Mouse (Mus musculus): Measurements from ENCODE around the gene Gcnt2. TPM values are rescaled to one million over a fixed set of nuclear protein-coding genes. Genes with fewer than 3 reads are reported as not detected.

The Gcnt2 gene
- polyA plus RNA-seq, 1 experiment from 2014 or later = 3.6 TPM

- Histone ChIP-seq H3K36me3 (replicated peaks; ENCODE audit: control insufficient read depth, insufficient read depth, low read depth, low read length) (no peaks in the 10 kb centered on the region), H3K4me3 (ENCODE audit: low read depth, low read length) (no peak overlapping the region)
- WGBS = 81% methylated on average over 4 of the region's 4 CpGs
Observed at GRCm38 (mm10) chr13:40877589-40877988, 18.0 kb downstream of the Gcnt2 start.

GRCm38 (mm10) chr13:40880557-40880956, 21.0 kb downstream of the Gcnt2 start:
- H3K36me3 ChIP-seq (replicated peaks; ENCODE audit: control insufficient read depth, insufficient read depth, low read depth, low read length) = no peaks in the 10 kb centered on the region

More at GRCm38 (mm10) chr13:40877589-40877988, 18.0 kb downstream of the Gcnt2 start:
- Histone ChIP-seq H3K4me1 (ENCODE audit: control insufficient read depth, insufficient read depth, low read length) (no peaks in the 10 kb centered on the region), H3K4me2 (ENCODE audit: low read depth, low read length) (no peak overlapping the region), H3K9me3 (replicated peaks; ENCODE audit: control insufficient read depth, low read length) (no peaks in the 10 kb centered on the region), H3K27me3 (ENCODE audit: control insufficient read depth, insufficient read depth, low read length) (no peaks in the 10 kb centered on the region), H3K27ac (replicated peaks; ENCODE audit: low read depth, low read length) (no peak overlapping the region), H3K9ac (replicated peaks; ENCODE audit: low read length) (no peak overlapping the region)
- DNase-seq (ENCODE audit: low spot score) (no peak), ATAC-seq (replicated peaks; ENCODE audit: insufficient number of reproducible peaks, low FRiP score, low TSS enrichment, low read depth) (no peak)

GRCm38 (mm10) chr13:40882606-40883005, 23.1 kb downstream of the Gcnt2 start:
- no peaks in the 10 kb centered on the region for H3K36me3 ChIP-seq (replicated peaks; ENCODE audit: control insufficient read depth, insufficient read depth, low read depth, low read length)
- WGBS = 72% methylated on average over 5 of the region's 5 CpGs
- no peaks in the 10 kb centered on the region for H3K9me3 ChIP-seq (replicated peaks; ENCODE audit: control insufficient read depth, low read length)
- H3K9ac ChIP-seq (replicated peaks; ENCODE audit: low read length) = no peak overlapping the region
- no peak overlapping the region for H3K4me2 ChIP-seq (ENCODE audit: low read depth, low read length)
- H3K4me1 ChIP-seq (ENCODE audit: control insufficient read depth, insufficient read depth, low read length) = no peaks in the 10 kb centered on the region
- no peaks in the 10 kb centered on the region for H3K27me3 ChIP-seq (ENCODE audit: control insufficient read depth, insufficient read depth, low read length)
- H3K27ac ChIP-seq (replicated peaks; ENCODE audit: low read depth, low read length) = no peak overlapping the region
- no peak for ATAC-seq (replicated peaks; ENCODE audit: insufficient number of reproducible peaks, low FRiP score, low TSS enrichment, low read depth)
- no peak for DNase-seq (ENCODE audit: low spot score)
- no peak overlapping the region for H3K4me3 ChIP-seq (ENCODE audit: low read depth, low read length)

More at GRCm38 (mm10) chr13:40880557-40880956, 21.0 kb downstream of the Gcnt2 start:
- Histone ChIP-seq H3K4me1 (ENCODE audit: control insufficient read depth, insufficient read depth, low read length) (no peaks in the 10 kb centered on the region), H3K9ac (replicated peaks; ENCODE audit: low read length) (no peak overlapping the region), H3K9me3 (replicated peaks; ENCODE audit: control insufficient read depth, low read length) (no peaks in the 10 kb centered on the region), H3K4me3 (ENCODE audit: low read depth, low read length) (no peak overlapping the region), H3K27ac (replicated peaks; ENCODE audit: low read depth, low read length) (no peak overlapping the region), H3K27me3 (ENCODE audit: control insufficient read depth, insufficient read depth, low read length) (no peaks in the 10 kb centered on the region), H3K4me2 (ENCODE audit: low read depth, low read length) (no peak overlapping the region)
- ATAC-seq (replicated peaks; ENCODE audit: insufficient number of reproducible peaks, low FRiP score, low TSS enrichment, low read depth) = no peak
- WGBS = 78% methylated on average over 8 of the region's 8 CpGs
- no peak for DNase-seq (ENCODE audit: low spot score)

GRCm38 (mm10) chr13:40883903-40884302, 24.3 kb downstream of the Gcnt2 start:
- 54% methylated on average over 9 of the region's 9 CpGs for WGBS
- Histone ChIP-seq H3K27me3 (ENCODE audit: control insufficient read depth, insufficient read depth, low read length) (no peaks in the 10 kb centered on the region), H3K9ac (replicated peaks; ENCODE audit: low read length) (no peak overlapping the region)

GRCm38 (mm10) chr13:40884878-40885277, 25.3 kb downstream of the Gcnt2 start:
- Histone ChIP-seq H3K4me1 (ENCODE audit: control insufficient read depth, insufficient read depth, low read length) (no peaks in the 10 kb centered on the region), H3K9me3 (replicated peaks; ENCODE audit: control insufficient read depth, low read length) (no peaks in the 10 kb centered on the region), H3K27me3 (ENCODE audit: control insufficient read depth, insufficient read depth, low read length) (no peaks in the 10 kb centered on the region), H3K27ac (replicated peaks; ENCODE audit: low read depth, low read length) (no peak overlapping the region), H3K9ac (replicated peaks; ENCODE audit: low read length) (no peak overlapping the region), H3K4me3 (ENCODE audit: low read depth, low read length) (no peak overlapping the region), H3K36me3 (replicated peaks; ENCODE audit: control insufficient read depth, insufficient read depth, low read depth, low read length) (no peaks in the 10 kb centered on the region), H3K4me2 (ENCODE audit: low read depth, low read length) (no peak overlapping the region)
- ATAC-seq (replicated peaks; ENCODE audit: insufficient number of reproducible peaks, low FRiP score, low TSS enrichment, low read depth) (no peak), DNase-seq (ENCODE audit: low spot score) (peak; percentile 48)
- 38% methylated on average over 5 of the region's 5 CpGs for WGBS

More at GRCm38 (mm10) chr13:40883903-40884302, 24.3 kb downstream of the Gcnt2 start:
- ATAC-seq (replicated peaks; ENCODE audit: insufficient number of reproducible peaks, low FRiP score, low TSS enrichment, low read depth) (no peak), DNase-seq (ENCODE audit: low spot score) (no peak)
- Histone ChIP-seq H3K4me1 (ENCODE audit: control insufficient read depth, insufficient read depth, low read length) (no peaks in the 10 kb centered on the region), H3K4me2 (ENCODE audit: low read depth, low read length) (no peak overlapping the region), H3K27ac (replicated peaks; ENCODE audit: low read depth, low read length) (no peak overlapping the region), H3K4me3 (ENCODE audit: low read depth, low read length) (no peak overlapping the region), H3K9me3 (replicated peaks; ENCODE audit: control insufficient read depth, low read length) (no peaks in the 10 kb centered on the region), H3K36me3 (replicated peaks; ENCODE audit: control insufficient read depth, insufficient read depth, low read depth, low read length) (no peaks in the 10 kb centered on the region)

- no peak overlapping the region for H3K27ac ChIP-seq (replicated peaks; ENCODE audit: low read depth, low read length)
- WGBS = 32% methylated on average over 10 of the region's 10 CpGs
- peak overlapping the region; percentile 49 for H3K4me2 ChIP-seq (ENCODE audit: low read depth, low read length)
- no peaks in the 10 kb centered on the region for H3K4me1 ChIP-seq (ENCODE audit: control insufficient read depth, insufficient read depth, low read length)
- ATAC-seq (replicated peaks; ENCODE audit: insufficient number of reproducible peaks, low FRiP score, low TSS enrichment, low read depth) = no peak
- no peak for DNase-seq (ENCODE audit: low spot score)
- no peaks in the 10 kb centered on the region for H3K36me3 ChIP-seq (replicated peaks; ENCODE audit: control insufficient read depth, insufficient read depth, low read depth, low read length)
- no peaks in the 10 kb centered on the region for H3K27me3 ChIP-seq (ENCODE audit: control insufficient read depth, insufficient read depth, low read length)
- H3K4me3 ChIP-seq (ENCODE audit: low read depth, low read length) = no peak overlapping the region
- no peaks in the 10 kb centered on the region for H3K9me3 ChIP-seq (replicated peaks; ENCODE audit: control insufficient read depth, low read length)
- no peak overlapping the region; the same call in 1 of the 2 replicates for H3K9ac ChIP-seq (replicated peaks; ENCODE audit: low read length)
Observed at GRCm38 (mm10) chr13:40885935-40886642, 26.5 kb downstream of the Gcnt2 start.

- no peaks in the 10 kb centered on the region for H3K27me3 ChIP-seq (ENCODE audit: control insufficient read depth, insufficient read depth, low read length)
- ATAC-seq (replicated peaks; ENCODE audit: insufficient number of reproducible peaks, low FRiP score, low TSS enrichment, low read depth) (peak; percentile 37; the same call in 1 of the 2 replicates), DNase-seq (ENCODE audit: low spot score) (peak; percentile 59)
- H3K36me3 ChIP-seq (replicated peaks; ENCODE audit: control insufficient read depth, insufficient read depth, low read depth, low read length) = no peaks in the 10 kb centered on the region
- peak overlapping the region; percentile 29 for H3K4me3 ChIP-seq (ENCODE audit: low read depth, low read length)
- H3K4me1 ChIP-seq (ENCODE audit: control insufficient read depth, insufficient read depth, low read length) = no peaks in the 10 kb centered on the region
- no peak overlapping the region for H3K27ac ChIP-seq (replicated peaks; ENCODE audit: low read depth, low read length)
- peak overlapping the region; percentile 49 for H3K4me2 ChIP-seq (ENCODE audit: low read depth, low read length)
- H3K9ac ChIP-seq (replicated peaks; ENCODE audit: low read length) = peak overlapping the region; percentile 65
- no peaks in the 10 kb centered on the region for H3K9me3 ChIP-seq (replicated peaks; ENCODE audit: control insufficient read depth, low read length)
- under 1% methylated on average over 22 of the region's 22 CpGs for WGBS
Observed at GRCm38 (mm10) chr13:40886643-40887381, 27.3 kb downstream of the Gcnt2 start.

GRCm38 (mm10) chr13:40890595-40890994, 31.0 kb downstream of the Gcnt2 start:
- Histone ChIP-seq H3K36me3 (replicated peaks; ENCODE audit: control insufficient read depth, insufficient read depth, low read depth, low read length) (no peaks in the 10 kb centered on the region), H3K4me2 (ENCODE audit: low read depth, low read length) (no peak overlapping the region), H3K27me3 (ENCODE audit: control insufficient read depth, insufficient read depth, low read length) (no peaks in the 10 kb centered on the region), H3K4me1 (ENCODE audit: control insufficient read depth, insufficient read depth, low read length) (no peaks in the 10 kb centered on the region), H3K27ac (replicated peaks; ENCODE audit: low read depth, low read length) (no peak overlapping the region), H3K9ac (replicated peaks; ENCODE audit: low read length) (no peak overlapping the region), H3K4me3 (ENCODE audit: low read depth, low read length) (no peak overlapping the region), H3K9me3 (replicated peaks; ENCODE audit: control insufficient read depth, low read length) (no peaks in the 10 kb centered on the region)
- ATAC-seq (replicated peaks; ENCODE audit: insufficient number of reproducible peaks, low FRiP score, low TSS enrichment, low read depth) (no peak), DNase-seq (ENCODE audit: low spot score) (no peak)
- 76% methylated on average over 5 of the region's 5 CpGs for WGBS

Measured in embryonic facial prominence, embryonic 11.5 days (tissue).